Mouse (Mus musculus): ENCODE measurements at regions not wholly inside any gene's neighbourhood (a gene's known extent, or its start where the extent isn't known, plus 50 kb on each side); places are given as distances from the start of the nearest gene placed in this dataset.
"Not testable (repeated sequence)": the region's sequence is repeated elsewhere in the genome, so short reads cannot be mapped to it uniquely, and the experiment has no call there.

DNA sequence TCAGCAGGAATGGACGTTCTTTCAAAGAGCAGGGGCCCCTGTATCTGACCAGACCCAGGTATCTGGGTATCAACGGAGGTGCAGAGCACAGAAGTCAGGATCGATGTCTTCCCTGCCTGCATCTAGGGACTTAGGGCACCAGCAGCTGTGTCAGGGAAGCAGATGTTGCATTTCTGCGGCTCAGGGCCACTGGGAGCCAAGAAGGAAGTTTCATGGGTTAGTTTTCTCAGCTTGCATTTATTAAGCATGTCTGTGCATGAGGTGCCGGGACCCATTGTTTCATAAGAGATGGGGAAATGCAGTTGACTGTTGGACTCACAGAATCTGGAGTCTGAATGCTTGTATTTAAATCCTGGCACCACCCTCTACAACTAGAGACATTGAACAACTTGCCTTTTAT is 71.3 kb upstream of the Spon1 start:
- no peak for DNase-seq (ENCODE audit: low read depth, low spot score)

DNA sequence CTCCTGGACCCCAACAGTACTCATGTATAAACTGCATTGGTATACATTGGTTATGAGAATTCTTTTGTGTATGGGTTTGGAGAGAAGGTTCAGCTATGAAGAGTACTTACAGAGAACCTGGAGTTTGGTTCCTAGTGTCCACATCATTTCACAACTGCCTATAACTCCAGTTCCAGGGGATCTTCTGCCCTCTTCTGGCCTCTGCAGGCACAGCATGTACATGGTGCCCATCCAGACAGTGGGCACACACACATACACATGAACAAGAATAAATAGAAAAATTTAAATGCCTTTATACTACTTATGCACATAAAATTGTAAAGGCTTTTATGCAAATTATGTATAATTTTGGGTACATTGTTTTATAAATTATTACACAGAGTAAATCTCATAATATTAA is 59.9 kb upstream of the Spon1 start:
- DNase-seq (ENCODE audit: low read depth, low spot score): no peak

DNA sequence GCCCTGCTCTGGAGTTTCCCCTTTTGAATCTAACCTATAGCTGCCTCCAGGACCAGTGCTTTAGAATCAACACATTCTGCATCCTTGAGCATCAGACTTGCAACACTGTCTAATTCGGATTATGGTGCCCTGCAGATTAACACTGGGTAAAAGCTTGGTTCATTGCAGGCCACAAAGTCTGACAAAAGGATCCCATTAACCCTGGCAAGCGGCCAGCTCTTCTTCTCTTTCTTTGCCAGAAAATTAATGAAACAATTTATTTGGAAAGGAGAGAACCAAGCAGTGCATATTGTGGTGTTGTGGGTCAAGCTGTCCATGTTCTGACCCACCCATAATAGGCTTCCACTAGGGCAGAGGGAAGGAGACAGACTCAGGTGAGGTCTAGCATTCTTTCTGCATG is 58.2 kb upstream of the Spon1 start:
- no peak for DNase-seq (ENCODE audit: low read depth, low spot score)

DNA sequence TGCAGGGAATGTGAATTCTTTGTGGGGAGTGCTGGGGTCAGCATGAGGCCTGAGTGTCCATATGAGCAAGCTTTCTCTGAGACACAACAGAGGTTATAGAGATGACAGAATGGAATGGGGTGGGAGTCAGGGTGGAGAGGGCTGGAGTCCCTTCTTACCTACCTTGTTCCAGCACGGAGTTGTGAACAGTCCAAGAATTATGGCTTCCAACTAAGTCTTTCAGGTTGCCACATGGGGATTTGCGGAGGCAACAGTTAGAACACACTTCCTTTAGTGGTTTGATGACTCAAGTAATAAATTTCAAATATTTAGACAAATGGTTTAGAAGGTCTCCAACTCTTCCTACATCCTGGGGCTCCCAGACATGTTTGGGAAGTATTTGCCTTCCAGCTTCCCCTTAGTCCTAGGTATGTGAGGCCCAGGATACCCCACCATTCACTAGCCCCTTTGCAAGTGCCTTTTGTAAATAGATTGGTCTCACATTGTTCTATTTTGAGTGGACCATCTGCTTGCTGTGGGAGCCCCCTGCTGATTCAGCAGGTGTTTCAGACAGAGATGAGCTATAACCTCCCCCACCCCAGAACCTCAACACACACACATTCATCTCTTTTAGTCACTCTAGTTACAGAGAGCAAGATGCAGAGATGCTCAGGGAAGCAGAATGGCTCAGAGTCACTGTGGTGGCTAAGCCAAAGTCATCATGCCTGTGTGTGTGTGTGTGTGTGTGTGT is 55.1 kb upstream of the Spon1 start:
- no peak for DNase-seq (ENCODE audit: low read depth, low spot score)

DNA sequence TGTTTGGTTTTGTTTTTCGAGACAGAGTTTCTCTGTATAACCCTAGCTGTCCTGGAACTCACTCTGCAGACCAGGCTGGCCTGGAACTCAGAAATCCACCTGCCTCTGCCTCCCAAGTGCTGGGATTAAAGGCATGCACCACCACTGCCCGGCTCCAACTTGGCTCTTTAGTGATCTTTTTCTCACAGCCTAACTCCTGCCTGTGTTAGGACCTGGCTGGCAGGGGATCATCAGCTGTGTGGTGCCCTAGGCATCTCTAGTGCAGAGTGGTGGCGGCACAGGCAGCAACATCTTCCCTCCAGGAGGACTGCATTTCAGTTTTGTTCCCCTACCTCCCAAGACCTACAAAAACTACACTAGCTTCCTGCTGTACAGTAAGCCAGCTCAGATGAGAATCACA is 54.4 kb upstream of the Spon1 start:
- DNase-seq (ENCODE audit: low read depth, low spot score): not testable (repeated sequence)

All from telencephalon, adult 2 months (tissue).